Mouse (Mus musculus) hindbrain, embryonic 12.5 days (tissue): ENCODE results near the gene Prrt1. TPM values are rescaled to one million over a fixed set of nuclear protein-coding genes. Genes with fewer than 3 reads are reported as not detected.

Experiments
- polyA plus RNA-seq: library from polyadenylated mRNA; unstranded; fragments of >200 nt; fragmentation: Nextera tagmentation; extraction: Ambion mirVana; gene quantifications from 2 replicates; pipeline ENCODE4 v1.2.1, GENCODE M21; 2016

Prrt1 gene
- polyA plus RNA-seq, 1 experiment from 2014 or later = 3.1 TPM

Other genes with a start within 250 kb of the Prrt1 start
- 1.9 and 2.5 TPM in 2 replicates for gene BC051142, start 230.7 kb upstream of the Prrt1 start, polyA plus RNA-seq
- not detected in 2 replicates for gene Btnl4, start 152.2 kb upstream of the Prrt1 start, polyA plus RNA-seq
- not detected in 2 replicates for gene Btnl6, start 112.2 kb upstream of the Prrt1 start, polyA plus RNA-seq
- gene Notch4, start 65.3 kb upstream of the Prrt1 start, polyA plus RNA-seq = 8.9 and 13.1 TPM in 2 replicates
- gene Gpsm3, start 39.7 kb upstream of the Prrt1 start, polyA plus RNA-seq = 3.5 and 4.3 TPM in 2 replicates
- gene Pbx2, start 38.3 kb upstream of the Prrt1 start, polyA plus RNA-seq = 17.9 and 18.7 TPM in 2 replicates
- gene Ager, start 31.7 kb upstream of the Prrt1 start, polyA plus RNA-seq = 1.9 and 2.9 TPM in 2 replicates
- 214 and 228 TPM in 2 replicates for gene Rnf5, start 25.8 kb upstream of the Prrt1 start, polyA plus RNA-seq
- gene Agpat1, start 25.3 kb upstream of the Prrt1 start, polyA plus RNA-seq = 76.9 and 79.0 TPM in 2 replicates
- 5.3 and 7.4 TPM in 2 replicates for gene Egfl8, start 13.6 kb upstream of the Prrt1 start, polyA plus RNA-seq
- 20.9 and 21.7 TPM in 2 replicates for gene Ppt2, start 1.0 kb upstream of the Prrt1 start, polyA plus RNA-seq
- gene Fkbpl, start 15.2 kb downstream of the Prrt1 start, polyA plus RNA-seq = 15.7 and 16.2 TPM in 2 replicates
- 114 and 119 TPM in 2 replicates for gene Atf6b, start 17.6 kb downstream of the Prrt1 start, polyA plus RNA-seq
- 0.04 and 0.05 TPM in 2 replicates for gene Tnxb, start 41.0 kb downstream of the Prrt1 start, polyA plus RNA-seq
- gene C4b, start 114.3 kb downstream of the Prrt1 start, polyA plus RNA-seq = not detected in 2 replicates
- gene Cyp21a1, start 175.0 kb downstream of the Prrt1 start, polyA plus RNA-seq = not detected in 2 replicates
- 25.0 and 26.7 TPM in 2 replicates for gene Stk19, start 207.4 kb downstream of the Prrt1 start, polyA plus RNA-seq
- gene Dxo, start 207.5 kb downstream of the Prrt1 start, polyA plus RNA-seq = 62.5 and 70.2 TPM in 2 replicates
- gene Skiv2l, start 220.7 kb downstream of the Prrt1 start, polyA plus RNA-seq = 64.9 and 65.8 TPM in 2 replicates
- gene Nelfe, start 220.9 kb downstream of the Prrt1 start, polyA plus RNA-seq = 95.2 and 111 TPM in 2 replicates
- gene Cfb, start 233.0 kb downstream of the Prrt1 start, polyA plus RNA-seq = 2.2 TPM in 2 replicates
- 12.0 and 12.8 TPM in 2 replicates for gene Zbtb12, start 249.9 kb downstream of the Prrt1 start, polyA plus RNA-seq